Mouse (Mus musculus): Measurements from ENCODE around the gene Cmtm6. TPM values are rescaled to one million over a fixed set of nuclear protein-coding genes. Genes with fewer than 3 reads are reported as not detected.

The Cmtm6 gene
- polyA plus RNA-seq, 1 experiment: 13.2 TPM

- TF ChIP-seq MAX (IDR thresholded peaks at IDR 0.05): no peak
- TF ChIP-seq USF1 (IDR thresholded peaks at IDR 0.05; ENCODE audit: low read depth): no peak
- no peak for TF ChIP-seq FOSL1 (IDR thresholded peaks at IDR 0.05; ENCODE audit: insufficient read depth, low read length, poor library complexity, severe bottlenecking)
- no peak for TF ChIP-seq MYOD1 (IDR thresholded peaks at IDR 0.05; ENCODE audit: control insufficient read depth, insufficient read length, low read depth)
- no peak for TF ChIP-seq CEBPB (IDR thresholded peaks at IDR 0.05; ENCODE audit: low read depth)
- no peak for TF ChIP-seq MYOG (IDR thresholded peaks at IDR 0.05; ENCODE audit: control insufficient read depth, extremely low read depth, insufficient read length)
- no peak for TF ChIP-seq CTCF (IDR thresholded peaks at IDR 0.05; ENCODE audit: control insufficient read depth, insufficient read depth, insufficient read length)
- Histone ChIP-seq H3K36me3 (ENCODE audit: control insufficient read depth, insufficient read depth) (no peaks in the 10 kb centered on the region), H3K4me3 (ENCODE audit: insufficient read depth, poor library complexity, severe bottlenecking) (no peak overlapping the region), H3K27me3 (ENCODE audit: control insufficient read depth, insufficient read depth, insufficient read length) (peaks cover 8% of the 10 kb centered on the region), H3K79me2 (ENCODE audit: control insufficient read depth, insufficient read depth) (no peaks in the 10 kb centered on the region), H3ac (ENCODE audit: control insufficient read depth, insufficient read length, low read depth) (no peak overlapping the region), H3K79me3 (ENCODE audit: low read depth) (no peaks in the 10 kb centered on the region)
Measured at GRCm38 (mm10) chr9:114794491-114794890, 63.6 kb downstream of the Cmtm6 start.

GRCm38 (mm10) chr9:114796473-114797050 is 65.6 kb downstream of the Cmtm6 start:
- TF ChIP-seq MAX (IDR thresholded peaks at IDR 0.05): no peak
- no peak for TF ChIP-seq CEBPB (IDR thresholded peaks at IDR 0.05; ENCODE audit: low read depth)
- TF ChIP-seq MYOD1 (IDR thresholded peaks at IDR 0.05; ENCODE audit: control insufficient read depth, insufficient read length, low read depth): no peak
- TF ChIP-seq CTCF (IDR thresholded peaks at IDR 0.05; ENCODE audit: control insufficient read depth, insufficient read depth, insufficient read length): no peak
- TF ChIP-seq USF1 (IDR thresholded peaks at IDR 0.05; ENCODE audit: low read depth): no peak
- no peak for TF ChIP-seq FOSL1 (IDR thresholded peaks at IDR 0.05; ENCODE audit: insufficient read depth, low read length, poor library complexity, severe bottlenecking)
- no peak for TF ChIP-seq MYOG (IDR thresholded peaks at IDR 0.05; ENCODE audit: control insufficient read depth, extremely low read depth, insufficient read length)

GRCm38 (mm10) chr9:114797329-114798004 is 66.6 kb downstream of the Cmtm6 start:
- H3K27me3 ChIP-seq (ENCODE audit: control insufficient read depth, insufficient read depth, insufficient read length): peaks cover 4% of the 10 kb centered on the region
- no peak overlapping the region for H3ac ChIP-seq (ENCODE audit: control insufficient read depth, insufficient read length, low read depth)
- H3K36me3 ChIP-seq (ENCODE audit: control insufficient read depth, insufficient read depth): no peaks in the 10 kb centered on the region
- no peak overlapping the region for H3K4me3 ChIP-seq (ENCODE audit: insufficient read depth, poor library complexity, severe bottlenecking)
- TF ChIP-seq USF1 (IDR thresholded peaks at IDR 0.05; ENCODE audit: low read depth) (no peak), CTCF (IDR thresholded peaks at IDR 0.05; ENCODE audit: control insufficient read depth, insufficient read depth, insufficient read length) (peak; percentile 78)
- H3K79me2 ChIP-seq (ENCODE audit: control insufficient read depth, insufficient read depth): no peaks in the 10 kb centered on the region
- no peaks in the 10 kb centered on the region for H3K79me3 ChIP-seq (ENCODE audit: low read depth)

More at GRCm38 (mm10) chr9:114796473-114797050, 65.6 kb downstream of the Cmtm6 start:
- Histone ChIP-seq H3K27me3 (ENCODE audit: control insufficient read depth, insufficient read depth, insufficient read length) (peaks cover 8% of the 10 kb centered on the region), H3K79me2 (ENCODE audit: control insufficient read depth, insufficient read depth) (no peaks in the 10 kb centered on the region), H3K4me3 (ENCODE audit: insufficient read depth, poor library complexity, severe bottlenecking) (no peak overlapping the region), H3K36me3 (ENCODE audit: control insufficient read depth, insufficient read depth) (no peaks in the 10 kb centered on the region), H3ac (ENCODE audit: control insufficient read depth, insufficient read length, low read depth) (no peak overlapping the region), H3K79me3 (ENCODE audit: low read depth) (no peaks in the 10 kb centered on the region)

GRCm38 (mm10) chr9:114798845-114799244 is 67.9 kb downstream of the Cmtm6 start:
- Histone ChIP-seq H3K4me3 (ENCODE audit: insufficient read depth, poor library complexity, severe bottlenecking) (no peak overlapping the region), H3K79me3 (ENCODE audit: low read depth) (no peaks in the 10 kb centered on the region), H3K27me3 (ENCODE audit: control insufficient read depth, insufficient read depth, insufficient read length) (peaks cover 4% of the 10 kb centered on the region), H3ac (ENCODE audit: control insufficient read depth, insufficient read length, low read depth) (no peak overlapping the region), H3K36me3 (ENCODE audit: control insufficient read depth, insufficient read depth) (no peaks in the 10 kb centered on the region), H3K79me2 (ENCODE audit: control insufficient read depth, insufficient read depth) (no peaks in the 10 kb centered on the region)
- TF ChIP-seq CTCF (IDR thresholded peaks at IDR 0.05; ENCODE audit: control insufficient read depth, insufficient read depth, insufficient read length): no peak

Other genes starting within 250 kb of the Cmtm6 start
- gene Ccr4, start 226.2 kb upstream of the Cmtm6 start, polyA plus RNA-seq (2012; fragmentation: generic; extraction: Trizol): not detected
- gene C130032M10Rik, start 215.4 kb upstream of the Cmtm6 start, polyA plus RNA-seq (2012; fragmentation: generic; extraction: Trizol): not detected
- gene Trim71, start 166.7 kb upstream of the Cmtm6 start, polyA plus RNA-seq (2012; fragmentation: generic; extraction: Trizol): 0.01 TPM
- gene Cnot10, start 90.9 kb upstream of the Cmtm6 start, polyA plus RNA-seq (2012; fragmentation: generic; extraction: Trizol): 32.7 TPM
- 41.1 TPM for gene Dync1li1, start 42.3 kb upstream of the Cmtm6 start, polyA plus RNA-seq (2012; fragmentation: generic; extraction: Trizol)
- gene Cmtm7, start 50.7 kb downstream of the Cmtm6 start, polyA plus RNA-seq (2012; fragmentation: generic; extraction: Trizol): 61.4 TPM
- gene Cmtm8, start 113.0 kb downstream of the Cmtm6 start, polyA plus RNA-seq (2012; fragmentation: generic; extraction: Trizol): not detected
- gene Gpd1l, start 202.9 kb downstream of the Cmtm6 start, polyA plus RNA-seq (2012; fragmentation: generic; extraction: Trizol): 10.8 TPM
- 4.2 TPM for gene Osbpl10, start 247.5 kb downstream of the Cmtm6 start, polyA plus RNA-seq (2012; fragmentation: generic; extraction: Trizol)

Measured in C2C12 (cell line).